Mouse (Mus musculus) CH12F3 (cell line): Measurements from ENCODE around the gene Ccdc9.
"Not testable (repeated sequence)": the region's sequence is repeated elsewhere in the genome, so short reads cannot be mapped to it uniquely, and the experiment has no call there.

Experiments used
- in situ Hi-C: fragments of 300-500 bp; cut with MboI; formaldehyde crosslinking; loops from 2 replicates; pipeline ENCODE4 v1.14.3; 2020; ENCODE audit warnings: low sequenced_read_pairs

The Ccdc9 gene

GRCm38 (mm10) chr7:16273081-16273765 lies 13.4 kb downstream of the Ccdc9 start, which contains the start of gene Inafm1:
Gene Inafm1 (minus strand): TSS chr7:16273617.
- in situ Hi-C loops = no loop called here

DNA sequence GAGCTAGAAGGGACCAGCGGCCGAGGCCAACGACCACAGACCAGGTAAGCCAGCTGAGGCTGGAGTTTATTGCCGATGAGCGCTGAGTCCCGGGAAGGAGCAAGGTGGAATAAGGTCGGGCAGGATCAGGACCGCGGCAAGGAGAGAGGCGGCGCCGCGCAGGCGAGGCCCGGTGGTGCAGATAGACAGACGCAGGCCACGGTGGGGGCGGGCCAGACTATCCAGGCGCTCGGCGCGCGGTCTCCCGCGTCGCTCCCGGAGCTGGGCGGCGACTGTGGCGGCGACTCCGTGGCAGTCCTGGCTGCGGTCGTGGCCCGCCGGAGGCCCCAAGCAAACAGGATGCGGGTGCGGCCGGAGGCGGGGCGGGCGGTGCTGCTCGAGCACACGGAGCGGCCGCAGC lies 13.9 kb downstream of the Ccdc9 start:
- in situ Hi-C loops = no loop called here

GRCm38 (mm10) chr7:16271139-16271538 lies 15.5 kb downstream of the Ccdc9 start:
- in situ Hi-C loops = no loop called here

DNA sequence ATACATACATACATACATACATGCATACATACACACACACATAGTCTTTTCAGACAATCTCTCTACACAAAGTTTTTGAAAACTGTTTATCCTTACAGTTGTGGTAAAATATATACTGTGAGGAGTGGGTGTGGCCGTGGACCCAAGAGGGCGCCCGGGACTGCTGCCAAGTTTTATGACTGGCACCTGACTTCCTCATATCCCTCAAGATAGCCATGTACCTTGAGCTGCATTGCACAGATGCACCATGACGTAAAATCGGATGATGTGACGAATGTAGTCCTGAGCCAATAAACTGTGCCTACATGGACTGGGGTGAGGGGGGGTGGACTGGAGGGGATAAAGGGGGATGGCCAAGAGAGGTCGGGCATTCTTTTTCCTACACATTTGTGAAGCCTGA lies 20.0 kb downstream of the Ccdc9 start:
- in situ Hi-C loops = loop anchor here (5.0 to 10.0 kb wide), 2 partner anchors 52 to 84 kb away; no protein-coding TSS in a partner anchor

GRCm38 (mm10) chr7:16265856-16266255 lies 20.7 kb downstream of the Ccdc9 start:
- in situ Hi-C loops = loop anchor here (5.0 to 10.0 kb wide), 2 partner anchors 51 to 84 kb away; no protein-coding TSS in a partner anchor

GRCm38 (mm10) chr7:16263843-16264242 lies 22.8 kb downstream of the Ccdc9 start:
- in situ Hi-C loops = loop anchor here (10.0 kb wide), 1 partner anchor 49 kb away; no protein-coding TSS in a partner anchor

DNA sequence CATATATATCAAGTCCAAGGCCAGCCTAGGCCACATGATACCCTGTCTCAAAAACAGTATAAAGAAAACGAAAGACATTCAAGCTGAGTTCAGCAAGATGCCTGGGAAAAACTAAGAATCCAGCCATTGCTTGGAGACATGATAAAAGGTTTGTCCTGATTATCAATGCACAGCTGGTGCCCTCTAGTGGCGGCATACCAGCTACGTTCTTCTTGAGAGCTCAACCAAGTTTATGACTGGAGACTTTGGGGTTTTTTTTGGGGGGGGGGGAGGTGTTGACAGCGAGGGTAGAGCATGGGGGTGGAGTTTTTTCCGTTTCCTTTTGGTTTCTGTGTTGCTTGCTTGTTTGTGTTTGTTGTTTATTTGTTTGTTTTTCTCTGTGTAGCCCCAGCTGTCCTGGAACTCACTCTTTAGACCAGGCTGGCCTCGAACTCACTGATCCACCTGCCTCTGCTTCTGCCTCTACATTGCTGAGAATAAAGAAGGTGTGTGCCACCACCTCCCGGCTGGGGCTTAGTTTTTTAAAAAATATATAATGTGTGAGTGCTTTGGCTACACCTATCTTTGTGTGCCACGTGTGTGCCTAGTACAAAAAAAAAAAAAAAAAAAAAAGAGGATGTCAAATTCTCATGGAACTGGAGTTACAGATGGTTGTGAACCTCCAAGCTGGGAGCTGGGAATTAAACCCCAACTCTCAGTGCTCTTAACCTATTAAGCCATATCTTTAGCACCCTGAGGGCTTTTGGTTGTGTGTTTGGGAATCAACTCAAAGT lies 23.4 kb downstream of the Ccdc9 start:
- in situ Hi-C loops = loop anchor here (10.0 kb wide), 1 partner anchor 48 kb away; no protein-coding TSS in a partner anchor

GRCm38 (mm10) chr7:16261097-16261496 lies 25.5 kb downstream of the Ccdc9 start:
- in situ Hi-C loops = loop anchor here (10.0 kb wide), 1 partner anchor 46 kb away; no protein-coding TSS in a partner anchor

GRCm38 (mm10) chr7:16259110-16259590 lies 27.4 kb downstream of the Ccdc9 start, which contains the start of gene C5ar1:
Gene C5ar1 (minus strand): TSS chr7:16259540.
- in situ Hi-C loops = no loop called here

- in situ Hi-C loops = no loop called here
Measured at GRCm38 (mm10) chr7:16257830-16258229, 28.8 kb downstream of the Ccdc9 start.

DNA sequence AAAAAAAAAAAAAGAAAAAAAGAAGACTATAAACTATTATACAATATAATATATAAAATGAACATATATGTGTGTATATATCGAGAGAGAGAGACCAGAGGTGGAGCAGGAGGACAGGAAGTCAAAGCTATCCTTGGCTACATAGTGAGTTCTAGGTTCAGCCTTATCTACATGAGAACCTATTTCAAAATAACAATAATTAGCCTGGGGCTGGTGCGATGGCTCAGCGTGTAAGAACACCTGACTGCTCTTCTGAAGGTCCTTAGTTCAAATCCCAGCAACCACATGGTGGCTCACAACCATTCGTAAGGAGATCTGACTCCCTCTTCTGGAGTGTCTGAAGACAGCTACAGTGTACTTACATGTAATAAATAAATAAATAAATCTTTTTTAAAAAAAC lies 30.6 kb downstream of the Ccdc9 start:
- in situ Hi-C loops = not testable (repeated sequence)

GRCm38 (mm10) chr7:16254195-16254594 lies 32.4 kb downstream of the Ccdc9 start:
- in situ Hi-C loops = no loop called here

- in situ Hi-C loops = no loop called here
Measured at GRCm38 (mm10) chr7:16250687-16251086, 35.9 kb downstream of the Ccdc9 start.

DNA sequence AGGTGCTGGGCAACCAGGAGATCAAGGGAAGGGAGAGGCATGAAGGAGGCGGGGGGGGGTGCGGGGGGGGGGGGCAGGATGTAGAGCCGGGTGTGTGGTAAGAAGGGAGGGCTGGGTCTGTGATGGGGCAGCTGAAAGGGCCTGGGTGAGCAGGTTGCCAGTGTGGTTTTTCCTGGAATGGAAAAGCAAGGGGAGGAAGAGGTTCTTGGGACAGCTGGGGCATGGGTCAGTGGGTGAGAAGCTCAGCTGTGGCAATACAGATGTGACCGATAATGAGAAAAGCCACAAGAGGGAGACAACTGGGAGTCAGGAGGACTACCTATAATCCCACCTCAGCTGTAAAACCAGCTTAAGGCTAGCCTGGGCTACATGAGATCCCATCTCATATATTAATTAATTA lies 40.6 kb downstream of the Ccdc9 start:
- in situ Hi-C loops = no loop called here

GRCm38 (mm10) chr7:16244067-16244466 lies 42.5 kb downstream of the Ccdc9 start, which contains the start of gene C5ar2:
Gene C5ar2 (minus strand): TSS chr7:16244154.
- in situ Hi-C loops = no loop called here

DNA sequence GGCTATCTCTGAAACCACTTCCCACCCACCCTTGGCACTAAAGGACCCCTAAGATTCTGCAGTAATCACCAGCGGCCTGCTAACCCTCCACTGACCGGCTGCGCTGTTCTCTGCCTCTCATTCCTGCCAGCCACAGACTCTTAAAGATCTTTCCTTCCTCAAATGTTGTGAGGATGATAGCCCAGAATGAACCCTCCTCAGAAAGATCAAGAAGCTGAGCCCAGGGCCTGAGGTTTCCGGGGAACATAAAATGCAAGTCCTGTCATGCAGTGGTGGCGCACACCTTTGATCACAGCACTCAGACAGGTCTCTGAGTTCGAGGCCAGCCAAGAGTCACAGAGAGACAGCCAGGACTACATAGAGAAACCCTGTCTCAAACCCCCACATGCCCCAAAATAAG lies 44.4 kb downstream of the Ccdc9 start:
- in situ Hi-C loops = no loop called here

- in situ Hi-C loops = no loop called here
Measured at GRCm38 (mm10) chr7:16241787-16242186, 44.8 kb downstream of the Ccdc9 start.

GRCm38 (mm10) chr7:16240978-16241303 lies 45.7 kb downstream of the Ccdc9 start:
- in situ Hi-C loops = no loop called here

GRCm38 (mm10) chr7:16240281-16240977 lies 46.2 kb downstream of the Ccdc9 start:
- in situ Hi-C loops = no loop called here

- in situ Hi-C loops = no loop called here
Measured at GRCm38 (mm10) chr7:16239554-16239997, 47.0 kb downstream of the Ccdc9 start.

- in situ Hi-C loops = no loop called here
Measured at GRCm38 (mm10) chr7:16229869-16230268, 56.7 kb downstream of the Ccdc9 start.
